Mouse (Mus musculus): ENCODE measurements at regions not wholly inside any gene's neighbourhood (a gene's known extent, or its start where the extent isn't known, plus 50 kb on each side); places are given as distances from the start of the nearest gene placed in this dataset.

- TF ChIP-seq POLR2A (IDR thresholded peaks at IDR 0.05; ENCODE audit: borderline replicate concordance, extremely low read depth, insufficient read depth, insufficient read length, poor library complexity, severe bottlenecking) (no peak), CTCF (IDR thresholded peaks at IDR 0.05; ENCODE audit: borderline replicate concordance, extremely low read depth, insufficient read depth, insufficient read length) (no peak)
- DNase-seq (ENCODE audit: low read depth), result no peak
Measured at GRCm38 (mm10) chr4:51748404-51749064, 532.1 kb downstream of the Cylc2 start.

- TF ChIP-seq POLR2A (IDR thresholded peaks at IDR 0.05; ENCODE audit: borderline replicate concordance, extremely low read depth, insufficient read depth, insufficient read length, poor library complexity, severe bottlenecking) (no peak), CTCF (IDR thresholded peaks at IDR 0.05; ENCODE audit: borderline replicate concordance, extremely low read depth, insufficient read depth, insufficient read length) (no peak)
- peak; percentile 18 for DNase-seq (ENCODE audit: low read depth)
Measured at GRCm38 (mm10) chr4:51749153-51749552, 532.7 kb downstream of the Cylc2 start.

Data from brain, embryonic 14.5 days (tissue).